ENCODE assay signal across 8 mouse cellular contexts in genomic region chr16:90934687-90935328, GRCm38 (mm10). TPM values are rescaled to one million over a fixed set of nuclear protein-coding genes. Genes with fewer than 3 reads are reported as not detected.
A peak's percentile ranks its signal among the peaks of the same experiment; 100 is the strongest.
DNase-seq lines count a peak whose midpoint lies in the region; ATAC-seq and TF ChIP-seq lines count a peak whose summit lies in the region.

Gene Cfap298, minus strand, starts transcription at chr16:90935114.

- TF ChIP-seq POLR2A in ES-Bruce4 (IDR thresholded peaks at IDR 0.05; ENCODE audit: insufficient read depth, low read length): peak; percentile 57

- under 1% methylated on average over 56 of the region's 56 CpGs for whole genome bisulfite sequencing in forebrain, embryonic 13.5 days
- WGBS in large intestine, adult 2 months: under 1% methylated on average over 56 of the region's 56 CpGs
- under 1% methylated on average over 56 of the region's 56 CpGs for WGBS in liver, postnatal 0 days (ENCODE audit: insufficient replicate concordance)
- under 1% methylated on average over 56 of the region's 56 CpGs for WGBS in neural tube, embryonic 14.5 days

- H3K4me2 ChIP-seq in forebrain, embryonic 13.5 days: peak within 1 kb of the TSS; percentile 82
- peak within 1 kb of the TSS; percentile 96 for H3K4me2 ChIP-seq in liver, postnatal 0 days (ENCODE audit: low read depth, low read length)
- peak within 1 kb of the TSS; percentile 77 for H3K4me2 ChIP-seq in neural tube, embryonic 14.5 days (ENCODE audit: low read depth, low read length)

- no peaks in the 10 kb centered on the region for H3K36me3 ChIP-seq in ES-Bruce4 (ENCODE audit: control insufficient read depth, insufficient read depth, low read length, poor library complexity, severe bottlenecking)
- peaks cover 25% of the 10 kb centered on the region for H3K36me3 ChIP-seq in forebrain, embryonic 13.5 days (ENCODE audit: poor library complexity, severe bottlenecking)
- peaks cover 20% of the 10 kb centered on the region for H3K36me3 ChIP-seq in liver, postnatal 0 days (replicated peaks; ENCODE audit: insufficient read depth, low read length)
- H3K36me3 ChIP-seq in neural tube, embryonic 14.5 days (ENCODE audit: control insufficient read depth, insufficient read depth, low read length): peaks cover 15% of the 10 kb centered on the region

- no peak for TF ChIP-seq CTCF in ES-Bruce4 (IDR thresholded peaks at IDR 0.05; ENCODE audit: low read depth, low read length)
- no peak for TF ChIP-seq CTCF in liver, postnatal 0 days (IDR thresholded peaks at IDR 0.05; ENCODE audit: low read depth)

- H3K27me3 ChIP-seq in ES-Bruce4 (ENCODE audit: control insufficient read depth, insufficient read depth, low read length, poor library complexity, severe bottlenecking): no peaks in the 10 kb centered on the region
- H3K27me3 ChIP-seq in forebrain, embryonic 13.5 days: no peaks in the 10 kb centered on the region
- H3K27me3 ChIP-seq in liver, postnatal 0 days (ENCODE audit: insufficient read depth, low read length): no peaks in the 10 kb centered on the region
- H3K27me3 ChIP-seq in neural tube, embryonic 14.5 days (ENCODE audit: control insufficient read depth, insufficient read depth, low read length): no peaks in the 10 kb centered on the region

- peak; percentile 64; the same call in 1 of the 2 replicates for TF ChIP-seq EP300 in ES-Bruce4 (IDR thresholded peaks at IDR 0.05; ENCODE audit: insufficient read depth, low read depth, low read length)
- no peak for TF ChIP-seq EP300 in liver, postnatal 0 days (IDR thresholded peaks at IDR 0.05; ENCODE audit: low read depth)

- no peak within 1 kb of the TSS for H3K27ac ChIP-seq in ES-Bruce4 (ENCODE audit: insufficient read depth, low read length)
- peak within 1 kb of the TSS; percentile 86 for H3K27ac ChIP-seq in forebrain, embryonic 13.5 days
- H3K27ac ChIP-seq in liver, postnatal 0 days (ENCODE audit: low read depth): peak within 1 kb of the TSS; percentile 85
- peak within 1 kb of the TSS; percentile 81 for H3K27ac ChIP-seq in neural tube, embryonic 14.5 days (ENCODE audit: low read depth, low read length)

- ATAC-seq in cerebellum, adult (ENCODE audit: insufficient number of reproducible peaks, low FRiP score, low TSS enrichment): peak; percentile 97
- ATAC-seq in forebrain, embryonic 13.5 days: peak; percentile 97
- peak; percentile 97 for ATAC-seq in liver, postnatal 0 days
- peak; percentile 98 for ATAC-seq in neural tube, embryonic 14.5 days (ENCODE audit: low read depth)

- peak within 1 kb of the TSS; percentile 73 for H3K9ac ChIP-seq in ES-Bruce4 (ENCODE audit: low read depth, poor library complexity, severe bottlenecking)
- peak within 1 kb of the TSS; percentile 79 for H3K9ac ChIP-seq in forebrain, embryonic 13.5 days
- H3K9ac ChIP-seq in liver, postnatal 0 days (replicated peaks): peak within 1 kb of the TSS; percentile 84
- H3K9ac ChIP-seq in neural tube, embryonic 14.5 days (replicated peaks; ENCODE audit: low read depth, low read length): peak within 1 kb of the TSS; percentile 72

- peak; percentile 95 for DNase-seq in heart, postnatal 10 days
- DNase-seq in large intestine, adult 2 months (ENCODE audit: low read depth, low spot score): peak; percentile 93
- DNase-seq in liver, postnatal 0 days: peak; percentile 93
- DNase-seq in testis, postnatal 10 days (ENCODE audit: low spot score): peak; percentile 93

- no peaks in the 10 kb centered on the region for H3K4me1 ChIP-seq in ES-Bruce4 (ENCODE audit: control insufficient read depth, insufficient read depth, low read length)
- peaks cover 14% of the 10 kb centered on the region for H3K4me1 ChIP-seq in forebrain, embryonic 13.5 days
- H3K4me1 ChIP-seq in liver, postnatal 0 days (ENCODE audit: insufficient read depth): peaks cover 3% of the 10 kb centered on the region; the same call in 1 of the 2 replicates
- H3K4me1 ChIP-seq in neural tube, embryonic 14.5 days (ENCODE audit: control insufficient read depth, insufficient read depth, low read length): peaks cover 5% of the 10 kb centered on the region; the same call in 1 of the 2 replicates

- intact Hi-C loops in heart, postnatal 10 days (cut with DNase I): loop anchor here (2.0 to 5.0 kb wide), 3 partner anchors 106 to 198 kb away; partner anchors contain the start of genes Mrap and Urb1

- H3K4me3 ChIP-seq in ES-Bruce4 (ENCODE audit: low read depth, low read length): peak within 1 kb of the TSS; percentile 81
- peak within 1 kb of the TSS; percentile 67 for H3K4me3 ChIP-seq in forebrain, embryonic 13.5 days
- peak within 1 kb of the TSS; percentile 84 for H3K4me3 ChIP-seq in liver, postnatal 0 days (ENCODE audit: low read depth, low read length)
- H3K4me3 ChIP-seq in neural tube, embryonic 14.5 days (ENCODE audit: low read depth, low read length): peak within 1 kb of the TSS; percentile 86

- H3K9me3 ChIP-seq in ES-Bruce4 (replicated peaks; ENCODE audit: control insufficient read depth, insufficient read depth, low read length, poor library complexity, severe bottlenecking): no peaks in the 10 kb centered on the region
- H3K9me3 ChIP-seq in forebrain, embryonic 13.5 days (replicated peaks): no peaks in the 10 kb centered on the region
- H3K9me3 ChIP-seq in liver, postnatal 0 days (ENCODE audit: low read length): no peaks in the 10 kb centered on the region
- H3K9me3 ChIP-seq in neural tube, embryonic 14.5 days (ENCODE audit: control insufficient read depth, low read length): no peaks in the 10 kb centered on the region

RNA-seq across cellular contexts. Expression of gene Cfap298, which starts in this region (rescaled TPM):
- polyA plus RNA-seq in ES-Bruce4 (2011; ENCODE audit: insufficient read depth, insufficient read length, low read depth, missing spikeins): 56.9 and 58.9 TPM in 2 replicates
- 49.1 and 50.0 TPM in 2 replicates for polyA plus RNA-seq in forebrain, embryonic 13.5 days (2015; fragmentation: Nextera tagmentation; extraction: Ambion mirVana)
- total RNA-seq in heart, postnatal 10 days (2021): 10 to 100 TPM; 29.3 to 34.5 TPM
- polyA plus RNA-seq in large intestine, adult 2 months (2012; rRNA removed): 8.0 and 9.4 TPM in 2 replicates
- polyA plus RNA-seq in liver, postnatal 0 days (2015; fragmentation: Nextera tagmentation; extraction: Ambion mirVana): 16.1 and 16.8 TPM in 2 replicates
- polyA plus RNA-seq in neural tube, embryonic 14.5 days (2014; fragmentation: Nextera tagmentation; extraction: Ambion mirVana): 46.2 and 54.5 TPM in 2 replicates
